Mouse (Mus musculus): ENCODE results near the gene Afg3l1. TPM values are rescaled to one million over a fixed set of nuclear protein-coding genes. Genes with fewer than 3 reads are reported as not detected.

The Afg3l1 gene
- polyA plus RNA-seq (2015; fragmentation: Nextera tagmentation; extraction: Ambion mirVana) = 22.6 and 45.2 TPM in 2 replicates

GRCm38 (mm10) chr8:123477737-123478258 lies at the start of gene Afg3l1:
Gene Afg3l1, plus strand, starts transcription at chr8:123477903.

GRCm38 (mm10) chr8:123514781-123515539 lies 37.3 kb downstream of the Afg3l1 start, which contains the start of gene Dbndd1:
Gene Dbndd1, minus strand, starts transcription at chr8:123515463.

GRCm38 (mm10) chr8:123518667-123519066 lies 41.0 kb downstream of the Afg3l1 start, which contains the start of gene Gas8:
Gene Gas8, plus strand, starts transcription at chr8:123518834.

Other genes with a start within 250 kb of the Afg3l1 start
- 3.3 and 8.4 TPM in 2 replicates for gene Spata2l, start 241.7 kb upstream of the Afg3l1 start, polyA plus RNA-seq (2015; fragmentation: Nextera tagmentation; extraction: Ambion mirVana)
- gene Zfp276, start 223.7 kb upstream of the Afg3l1 start, polyA plus RNA-seq (2015; fragmentation: Nextera tagmentation; extraction: Ambion mirVana) = 11.6 and 13.3 TPM in 2 replicates
- 17.0 and 18.7 TPM in 2 replicates for gene Vps9d1, start 223.6 kb upstream of the Afg3l1 start, polyA plus RNA-seq (2015; fragmentation: Nextera tagmentation; extraction: Ambion mirVana)
- 5.5 and 11.5 TPM in 2 replicates for gene Fanca, start 159.3 kb upstream of the Afg3l1 start, polyA plus RNA-seq (2015; fragmentation: Nextera tagmentation; extraction: Ambion mirVana)
- 4.2 and 6.7 TPM in 2 replicates for gene Spire2, start 145.2 kb upstream of the Afg3l1 start, polyA plus RNA-seq (2015; fragmentation: Nextera tagmentation; extraction: Ambion mirVana)
- 127 and 188 TPM in 2 replicates for gene Tcf25, start 104.2 kb upstream of the Afg3l1 start, polyA plus RNA-seq (2015; fragmentation: Nextera tagmentation; extraction: Ambion mirVana)
- gene Mc1r, start 70.8 kb upstream of the Afg3l1 start, polyA plus RNA-seq (2015; fragmentation: Nextera tagmentation; extraction: Ambion mirVana) = 0.05 TPM in 1 of 2 replicates, not detected in the other
- gene Tubb3, start 66.5 kb upstream of the Afg3l1 start, polyA plus RNA-seq (2015; fragmentation: Nextera tagmentation; extraction: Ambion mirVana) = 93.9 and 334 TPM in 2 replicates
- 21.8 and 22.2 TPM in 2 replicates for gene Def8, start 54.4 kb upstream of the Afg3l1 start, polyA plus RNA-seq (2015; fragmentation: Nextera tagmentation; extraction: Ambion mirVana)
- 2.8 and 7.5 TPM in 2 replicates for gene Dbndd1, start 37.6 kb downstream of the Afg3l1 start, polyA plus RNA-seq (2015; fragmentation: Nextera tagmentation; extraction: Ambion mirVana)
- gene Gas8, start 40.9 kb downstream of the Afg3l1 start, polyA plus RNA-seq (2015; fragmentation: Nextera tagmentation; extraction: Ambion mirVana) = 12.5 and 17.9 TPM in 2 replicates
- 6.7 and 10.9 TPM in 2 replicates for gene Rhou, start 176.0 kb downstream of the Afg3l1 start, polyA plus RNA-seq (2015; fragmentation: Nextera tagmentation; extraction: Ambion mirVana)